Mouse (Mus musculus): ENCODE measurements at regions not wholly inside any gene's neighbourhood (a gene's known extent, or its start where the extent isn't known, plus 50 kb on each side); places are given as distances from the start of the nearest gene placed in this dataset.

GRCm38 (mm10) chr2:51041101-51041500, 107.8 kb downstream of the Rnd3 start:
- no peaks in the 10 kb centered on the region for H3K27me3 ChIP-seq (ENCODE audit: control insufficient read depth, insufficient read depth, low read length)
- no peaks in the 10 kb centered on the region for H3K36me3 ChIP-seq (ENCODE audit: control insufficient read depth, insufficient read depth, low read length)
- no peak overlapping the region for H3K4me3 ChIP-seq (ENCODE audit: control insufficient read depth, low read depth, low read length)
- no peak overlapping the region for H3K27ac ChIP-seq (ENCODE audit: control insufficient read depth, insufficient read depth, low read depth, low read length)
- no peaks in the 10 kb centered on the region for H3K4me1 ChIP-seq (ENCODE audit: control insufficient read depth, insufficient read depth, low read length)
- no peak for TF ChIP-seq POLR2A (IDR thresholded peaks at IDR 0.05; ENCODE audit: control insufficient read depth, low read depth, low read length)
- no peak for TF ChIP-seq CTCF (IDR thresholded peaks at IDR 0.05; ENCODE audit: control insufficient read depth, insufficient read depth, insufficient replicate concordance, low read depth, low read length)

GRCm38 (mm10) chr2:51038685-51039084, 110.2 kb downstream of the Rnd3 start:
- no peaks in the 10 kb centered on the region for H3K36me3 ChIP-seq (ENCODE audit: control insufficient read depth, insufficient read depth, low read length)
- H3K4me3 ChIP-seq (ENCODE audit: control insufficient read depth, low read depth, low read length), result no peak overlapping the region
- no peaks in the 10 kb centered on the region for H3K27me3 ChIP-seq (ENCODE audit: control insufficient read depth, insufficient read depth, low read length)
- H3K4me1 ChIP-seq (ENCODE audit: control insufficient read depth, insufficient read depth, low read length), result no peaks in the 10 kb centered on the region
- no peak for TF ChIP-seq CTCF (IDR thresholded peaks at IDR 0.05; ENCODE audit: control insufficient read depth, insufficient read depth, insufficient replicate concordance, low read depth, low read length)
- TF ChIP-seq POLR2A (IDR thresholded peaks at IDR 0.05; ENCODE audit: control insufficient read depth, low read depth, low read length), result no peak
- no peak overlapping the region for H3K27ac ChIP-seq (ENCODE audit: control insufficient read depth, insufficient read depth, low read depth, low read length)

GRCm38 (mm10) chr2:51036995-51037394, 111.9 kb downstream of the Rnd3 start:
- no peak for TF ChIP-seq CTCF (IDR thresholded peaks at IDR 0.05; ENCODE audit: control insufficient read depth, insufficient read depth, insufficient replicate concordance, low read depth, low read length)
- no peak for TF ChIP-seq POLR2A (IDR thresholded peaks at IDR 0.05; ENCODE audit: control insufficient read depth, low read depth, low read length)
- Histone ChIP-seq H3K36me3 (ENCODE audit: control insufficient read depth, insufficient read depth, low read length) (no peaks in the 10 kb centered on the region), H3K27ac (ENCODE audit: control insufficient read depth, insufficient read depth, low read depth, low read length) (no peak overlapping the region), H3K4me1 (ENCODE audit: control insufficient read depth, insufficient read depth, low read length) (no peaks in the 10 kb centered on the region), H3K27me3 (ENCODE audit: control insufficient read depth, insufficient read depth, low read length) (no peaks in the 10 kb centered on the region), H3K4me3 (ENCODE audit: control insufficient read depth, low read depth, low read length) (no peak overlapping the region)

GRCm38 (mm10) chr2:51036190-51036755, 112.6 kb downstream of the Rnd3 start:
- H3K4me3 ChIP-seq (ENCODE audit: control insufficient read depth, low read depth, low read length), result no peak overlapping the region
- H3K27me3 ChIP-seq (ENCODE audit: control insufficient read depth, insufficient read depth, low read length), result no peaks in the 10 kb centered on the region
- no peak overlapping the region for H3K27ac ChIP-seq (ENCODE audit: control insufficient read depth, insufficient read depth, low read depth, low read length)
- TF ChIP-seq CTCF (IDR thresholded peaks at IDR 0.05; ENCODE audit: control insufficient read depth, insufficient read depth, insufficient replicate concordance, low read depth, low read length) (no peak), POLR2A (IDR thresholded peaks at IDR 0.05; ENCODE audit: control insufficient read depth, low read depth, low read length) (no peak)
- no peaks in the 10 kb centered on the region for H3K4me1 ChIP-seq (ENCODE audit: control insufficient read depth, insufficient read depth, low read length)
- H3K36me3 ChIP-seq (ENCODE audit: control insufficient read depth, insufficient read depth, low read length), result no peaks in the 10 kb centered on the region

GRCm38 (mm10) chr2:51033881-51034280, 115.0 kb downstream of the Rnd3 start:
- Histone ChIP-seq H3K27me3 (ENCODE audit: control insufficient read depth, insufficient read depth, low read length) (no peaks in the 10 kb centered on the region), H3K36me3 (ENCODE audit: control insufficient read depth, insufficient read depth, low read length) (no peaks in the 10 kb centered on the region), H3K4me1 (ENCODE audit: control insufficient read depth, insufficient read depth, low read length) (no peaks in the 10 kb centered on the region), H3K27ac (ENCODE audit: control insufficient read depth, insufficient read depth, low read depth, low read length) (no peak overlapping the region), H3K4me3 (ENCODE audit: control insufficient read depth, low read depth, low read length) (no peak overlapping the region)
- TF ChIP-seq CTCF (IDR thresholded peaks at IDR 0.05; ENCODE audit: control insufficient read depth, insufficient read depth, insufficient replicate concordance, low read depth, low read length) (no peak), POLR2A (IDR thresholded peaks at IDR 0.05; ENCODE audit: control insufficient read depth, low read depth, low read length) (no peak)

- Histone ChIP-seq H3K4me3 (ENCODE audit: control insufficient read depth, low read depth, low read length) (no peak overlapping the region), H3K4me1 (ENCODE audit: control insufficient read depth, insufficient read depth, low read length) (no peaks in the 10 kb centered on the region), H3K27ac (ENCODE audit: control insufficient read depth, insufficient read depth, low read depth, low read length) (no peak overlapping the region), H3K36me3 (ENCODE audit: control insufficient read depth, insufficient read depth, low read length) (no peaks in the 10 kb centered on the region), H3K27me3 (ENCODE audit: control insufficient read depth, insufficient read depth, low read length) (no peaks in the 10 kb centered on the region)
- TF ChIP-seq POLR2A (IDR thresholded peaks at IDR 0.05; ENCODE audit: control insufficient read depth, low read depth, low read length) (no peak), CTCF (IDR thresholded peaks at IDR 0.05; ENCODE audit: control insufficient read depth, insufficient read depth, insufficient replicate concordance, low read depth, low read length) (no peak)
Observed at GRCm38 (mm10) chr2:51022479-51022878, 126.4 kb downstream of the Rnd3 start.

GRCm38 (mm10) chr2:51016129-51016402, 132.8 kb downstream of the Rnd3 start:
- Histone ChIP-seq H3K27me3 (ENCODE audit: control insufficient read depth, insufficient read depth, low read length) (no peaks in the 10 kb centered on the region), H3K27ac (ENCODE audit: control insufficient read depth, insufficient read depth, low read depth, low read length) (no peak overlapping the region), H3K4me1 (ENCODE audit: control insufficient read depth, insufficient read depth, low read length) (no peaks in the 10 kb centered on the region), H3K4me3 (ENCODE audit: control insufficient read depth, low read depth, low read length) (no peak overlapping the region), H3K36me3 (ENCODE audit: control insufficient read depth, insufficient read depth, low read length) (no peaks in the 10 kb centered on the region)
- no peak for TF ChIP-seq POLR2A (IDR thresholded peaks at IDR 0.05; ENCODE audit: control insufficient read depth, low read depth, low read length)
- TF ChIP-seq CTCF (IDR thresholded peaks at IDR 0.05; ENCODE audit: control insufficient read depth, insufficient read depth, insufficient replicate concordance, low read depth, low read length), result no peak

Data from testis, adult 2 months (tissue).